Mouse (Mus musculus): ENCODE data around the gene Srarp. TPM values are rescaled to one million over a fixed set of nuclear protein-coding genes. Genes with fewer than 3 reads are reported as not detected.

Gene Srarp
- polyA plus RNA-seq, 1 experiment = not detected

GRCm38 (mm10) chr4:141427921-141428320, 8.0 kb downstream of the Srarp start:
- Histone ChIP-seq H3K4me1 (peaks cover 25% of the 10 kb centered on the region), H3K4me3 (replicated peaks) (no peak overlapping the region), H3K36me3 (replicated peaks; ENCODE audit: low read length) (no peaks in the 10 kb centered on the region), H3K9me3 (no peaks in the 10 kb centered on the region), H3K27me3 (replicated peaks) (peaks cover 60% of the 10 kb centered on the region)
- TF ChIP-seq FLI1 (IDR thresholded peaks at IDR 0.05; ENCODE audit: low read length) (no peak), GATA1 (IDR thresholded peaks at IDR 0.05; ENCODE audit: borderline replicate concordance, low read length) (no peak)

- H3K4me1 ChIP-seq = peaks cover 25% of the 10 kb centered on the region
- no peak overlapping the region for H3K4me3 ChIP-seq (replicated peaks)
- peaks cover 68% of the 10 kb centered on the region for H3K27me3 ChIP-seq (replicated peaks)
- H3K36me3 ChIP-seq (replicated peaks; ENCODE audit: low read length) = no peaks in the 10 kb centered on the region
- no peaks in the 10 kb centered on the region for H3K9me3 ChIP-seq
- TF ChIP-seq GATA1 (IDR thresholded peaks at IDR 0.05; ENCODE audit: borderline replicate concordance, low read length) (no peak), FLI1 (IDR thresholded peaks at IDR 0.05; ENCODE audit: low read length) (no peak)
Measured at GRCm38 (mm10) chr4:141426796-141427745, 8.8 kb downstream of the Srarp start.

GRCm38 (mm10) chr4:141425484-141426479, 10.1 kb downstream of the Srarp start:
- H3K36me3 ChIP-seq (replicated peaks; ENCODE audit: low read length) = no peaks in the 10 kb centered on the region
- no peaks in the 10 kb centered on the region for H3K9me3 ChIP-seq
- no peak for TF ChIP-seq GATA1 (IDR thresholded peaks at IDR 0.05; ENCODE audit: borderline replicate concordance, low read length)
- no peak for TF ChIP-seq FLI1 (IDR thresholded peaks at IDR 0.05; ENCODE audit: low read length)
- peaks cover 13% of the 10 kb centered on the region for H3K4me1 ChIP-seq
- H3K27me3 ChIP-seq (replicated peaks) = peaks cover 81% of the 10 kb centered on the region
- peak overlapping the region; percentile 38 for H3K4me3 ChIP-seq (replicated peaks)

GRCm38 (mm10) chr4:141423691-141424431, 12.0 kb downstream of the Srarp start:
- TF ChIP-seq GATA1 (IDR thresholded peaks at IDR 0.05; ENCODE audit: borderline replicate concordance, low read length) (no peak), FLI1 (IDR thresholded peaks at IDR 0.05; ENCODE audit: low read length) (no peak)
- Histone ChIP-seq H3K27me3 (replicated peaks) (peaks cover 92% of the 10 kb centered on the region), H3K9me3 (no peaks in the 10 kb centered on the region), H3K36me3 (replicated peaks; ENCODE audit: low read length) (no peaks in the 10 kb centered on the region), H3K4me3 (replicated peaks) (no peak overlapping the region), H3K4me1 (peaks cover 12% of the 10 kb centered on the region)

GRCm38 (mm10) chr4:141423288-141423687, 12.6 kb downstream of the Srarp start:
- Histone ChIP-seq H3K36me3 (replicated peaks; ENCODE audit: low read length) (no peaks in the 10 kb centered on the region), H3K9me3 (no peaks in the 10 kb centered on the region), H3K27me3 (replicated peaks) (peaks cover 88% of the 10 kb centered on the region), H3K4me1 (peaks cover 12% of the 10 kb centered on the region), H3K4me3 (replicated peaks) (no peak overlapping the region)
- TF ChIP-seq FLI1 (IDR thresholded peaks at IDR 0.05; ENCODE audit: low read length) (no peak), GATA1 (IDR thresholded peaks at IDR 0.05; ENCODE audit: borderline replicate concordance, low read length) (no peak)

GRCm38 (mm10) chr4:141422841-141423240, 13.1 kb downstream of the Srarp start:
- Histone ChIP-seq H3K27me3 (replicated peaks) (peaks cover 84% of the 10 kb centered on the region), H3K4me3 (replicated peaks) (peak overlapping the region; percentile 56), H3K9me3 (no peaks in the 10 kb centered on the region), H3K36me3 (replicated peaks; ENCODE audit: low read length) (no peaks in the 10 kb centered on the region), H3K4me1 (peaks cover 12% of the 10 kb centered on the region)
- TF ChIP-seq GATA1 (IDR thresholded peaks at IDR 0.05; ENCODE audit: borderline replicate concordance, low read length) (no peak), FLI1 (IDR thresholded peaks at IDR 0.05; ENCODE audit: low read length) (no peak)

GRCm38 (mm10) chr4:141421423-141421822, 14.5 kb downstream of the Srarp start:
- Histone ChIP-seq H3K27me3 (replicated peaks) (peaks cover 81% of the 10 kb centered on the region), H3K36me3 (replicated peaks; ENCODE audit: low read length) (no peaks in the 10 kb centered on the region), H3K4me3 (replicated peaks) (no peak overlapping the region), H3K4me1 (peaks cover 12% of the 10 kb centered on the region), H3K9me3 (no peaks in the 10 kb centered on the region)
- TF ChIP-seq GATA1 (IDR thresholded peaks at IDR 0.05; ENCODE audit: borderline replicate concordance, low read length) = no peak
- TF ChIP-seq FLI1 (IDR thresholded peaks at IDR 0.05; ENCODE audit: low read length) = no peak

- Histone ChIP-seq H3K36me3 (replicated peaks; ENCODE audit: low read length) (no peaks in the 10 kb centered on the region), H3K27me3 (replicated peaks) (peaks cover 81% of the 10 kb centered on the region), H3K9me3 (no peaks in the 10 kb centered on the region), H3K4me1 (peaks cover 10% of the 10 kb centered on the region), H3K4me3 (replicated peaks) (no peak overlapping the region)
- no peak for TF ChIP-seq FLI1 (IDR thresholded peaks at IDR 0.05; ENCODE audit: low read length)
- no peak for TF ChIP-seq GATA1 (IDR thresholded peaks at IDR 0.05; ENCODE audit: borderline replicate concordance, low read length)
Measured at GRCm38 (mm10) chr4:141420886-141421285, 15.0 kb downstream of the Srarp start.
